Mouse (Mus musculus): ENCODE measurements around the gene Cybc1. TPM values are rescaled to one million over a fixed set of nuclear protein-coding genes. Genes with fewer than 3 reads are reported as not detected.

Cybc1 gene
- polyA plus RNA-seq, 1 experiment from 2014 or later, result 43.4 TPM

Other genes with a start within 250 kb of the Cybc1 start
- gene Csnk1d, start 238.0 kb downstream of the Cybc1 start, polyA plus RNA-seq (2015; fragmentation: Nextera tagmentation; extraction: Ambion mirVana), result 104 and 120 TPM in 2 replicates
- 0.60 and 0.66 TPM in 2 replicates for gene Cd7, start 189.9 kb downstream of the Cybc1 start, polyA plus RNA-seq (2015; fragmentation: Nextera tagmentation; extraction: Ambion mirVana)
- gene Sectm1b, start 165.8 kb downstream of the Cybc1 start, polyA plus RNA-seq (2015; fragmentation: Nextera tagmentation; extraction: Ambion mirVana), result 0.14 TPM in 1 of 2 replicates, not detected in the other
- 0.81 and 1.5 TPM in 2 replicates for gene Sectm1a, start 148.1 kb downstream of the Cybc1 start, polyA plus RNA-seq (2015; fragmentation: Nextera tagmentation; extraction: Ambion mirVana)
- gene Tex19.2, start 110.6 kb downstream of the Cybc1 start, polyA plus RNA-seq (2015; fragmentation: Nextera tagmentation; extraction: Ambion mirVana), result not detected in 2 replicates
- not detected in 2 replicates for gene Tex19.1, start 83.2 kb downstream of the Cybc1 start, polyA plus RNA-seq (2015; fragmentation: Nextera tagmentation; extraction: Ambion mirVana)
- 1.1 and 2.4 TPM in 2 replicates for gene Uts2r, start 69.1 kb downstream of the Cybc1 start, polyA plus RNA-seq (2015; fragmentation: Nextera tagmentation; extraction: Ambion mirVana)
- gene Hexdc, start 24.9 kb downstream of the Cybc1 start, polyA plus RNA-seq (2015; fragmentation: Nextera tagmentation; extraction: Ambion mirVana), result 9.0 and 9.6 TPM in 2 replicates
- gene Ogfod3, start 24.6 kb downstream of the Cybc1 start, polyA plus RNA-seq (2015; fragmentation: Nextera tagmentation; extraction: Ambion mirVana), result 21.5 and 24.8 TPM in 2 replicates
- gene Narf, start 7.9 kb upstream of the Cybc1 start, polyA plus RNA-seq (2015; fragmentation: Nextera tagmentation; extraction: Ambion mirVana), result 54.9 and 56.7 TPM in 2 replicates
- 6.2 and 7.2 TPM in 2 replicates for gene Foxk2, start 30.7 kb upstream of the Cybc1 start, polyA plus RNA-seq (2015; fragmentation: Nextera tagmentation; extraction: Ambion mirVana)
- gene Wdr45b, start 125.1 kb upstream of the Cybc1 start, polyA plus RNA-seq (2015; fragmentation: Nextera tagmentation; extraction: Ambion mirVana), result 92.1 and 99.3 TPM in 2 replicates
- 18.6 and 37.5 TPM in 2 replicates for gene Rab40b, start 158.9 kb upstream of the Cybc1 start, polyA plus RNA-seq (2015; fragmentation: Nextera tagmentation; extraction: Ambion mirVana)
- 7.3 and 8.9 TPM in 2 replicates for gene Fn3krp, start 192.1 kb upstream of the Cybc1 start, polyA plus RNA-seq (2015; fragmentation: Nextera tagmentation; extraction: Ambion mirVana)
- gene Fn3k, start 205.6 kb upstream of the Cybc1 start, polyA plus RNA-seq (2015; fragmentation: Nextera tagmentation; extraction: Ambion mirVana), result 0.58 and 3.1 TPM in 2 replicates
- 51.5 and 51.8 TPM in 2 replicates for gene Tbcd, start 222.6 kb upstream of the Cybc1 start, polyA plus RNA-seq (2015; fragmentation: Nextera tagmentation; extraction: Ambion mirVana)